Mouse (Mus musculus) heart, embryonic 10.5 days (tissue): ENCODE data around the gene Nfasc. TPM values are rescaled to one million over a fixed set of nuclear protein-coding genes. Genes with fewer than 3 reads are reported as not detected.

ENCODE experiments used
- DNase-seq: peaks from one replicate; pipeline ENCODE4 v3.0.0-alpha.2; 2017; ENCODE audit warnings: low spot score
- H3K27ac ChIP-seq: fragments of 300-500 bp; sonication (generic); 2 replicates; pipeline ENCODE4 v1.5.1; 2016; ENCODE audit warnings: mild to moderate bottlenecking
- H3K27me3 ChIP-seq: fragments of 300-500 bp; sonication (generic); 2 replicates; pipeline ENCODE4 v1.6.1; 2016; ENCODE audit warnings: mild to moderate bottlenecking; ENCODE audit not compliant: poor library complexity, insufficient read depth, severe bottlenecking
- H3K36me3 ChIP-seq: fragments of 300-500 bp; sonication (generic); 2 replicates; pipeline ENCODE4 v1.6.1; 2016; ENCODE audit warnings: mild to moderate bottlenecking, moderate library complexity
- H3K4me1 ChIP-seq: fragments of 300-500 bp; sonication (generic); 2 replicates; pipeline ENCODE4 v1.6.1; 2016; ENCODE audit warnings: mild to moderate bottlenecking
- H3K4me3 ChIP-seq: fragments of 300-500 bp; sonication (generic); 2 replicates; pipeline ENCODE4 v1.5.1; 2016; ENCODE audit warnings: mild to moderate bottlenecking, moderate library complexity
- H3K9me3 ChIP-seq: fragments of 300-500 bp; sonication (generic); 2 replicates; pipeline ENCODE4 v1.6.1; 2016; ENCODE audit warnings: mild to moderate bottlenecking, moderate library complexity
- WGBS: fragments of 180-500 bp; shearing (Covaris S2); methylation state at CpG from one replicate; pipeline ENCODE4 v1.1.7; 2016; 5-methylcytosine and 5-hydroxymethylcytosine counted together
- polyA plus RNA-seq: library from polyadenylated mRNA; unstranded; fragments of >200 nt; fragmentation: Nextera tagmentation; extraction: Ambion mirVana; gene quantifications from 2 replicates; pipeline ENCODE4 v1.2.1, GENCODE M21; 2016

The Nfasc gene
- polyA plus RNA-seq, 1 experiment from 2014 or later, result 0.84 TPM

- DNase-seq, result no peak
- Histone ChIP-seq H3K4me1 (no peaks in the 10 kb centered on the region), H3K9me3 (no peaks in the 10 kb centered on the region), H3K4me3 (no peak overlapping the region), H3K27me3 (peaks cover 9% of the 10 kb centered on the region; the same call in 1 of the 2 replicates), H3K27ac (no peak overlapping the region), H3K36me3 (no peaks in the 10 kb centered on the region)
- 62% methylated on average over 6 of the region's 6 CpGs for WGBS
These were observed 17.8 kb upstream of the Nfasc start for GRCm38 (mm10) chr1:132759390-132759789.

- peak overlapping the region; percentile 45 for H3K4me3 ChIP-seq
- no peak overlapping the region for H3K27ac ChIP-seq
- H3K36me3 ChIP-seq, result no peaks in the 10 kb centered on the region
- 8% methylated on average over 24 of the region's 24 CpGs for WGBS
- no peaks in the 10 kb centered on the region for H3K9me3 ChIP-seq
- no peaks in the 10 kb centered on the region for H3K4me1 ChIP-seq
- peak; percentile 78 for DNase-seq
- peaks cover 9% of the 10 kb centered on the region; the same call in 1 of the 2 replicates for H3K27me3 ChIP-seq
These were observed 17.2 kb upstream of the Nfasc start for GRCm38 (mm10) chr1:132758656-132759370.

GRCm38 (mm10) chr1:132755211-132755610 is 13.6 kb upstream of the Nfasc start:
- H3K27ac ChIP-seq, result no peak overlapping the region
- peaks cover 14% of the 10 kb centered on the region; the same call in 1 of the 2 replicates for H3K27me3 ChIP-seq
- no peaks in the 10 kb centered on the region for H3K4me1 ChIP-seq
- no peaks in the 10 kb centered on the region for H3K36me3 ChIP-seq
- no peak overlapping the region for H3K4me3 ChIP-seq
- 54% methylated on average over 4 of the region's 4 CpGs for WGBS
- DNase-seq, result no peak
- no peaks in the 10 kb centered on the region for H3K9me3 ChIP-seq

- WGBS, result 78% methylated on average over 9 of the region's 9 CpGs
- H3K27ac ChIP-seq, result no peak overlapping the region
- no peak for DNase-seq
These were observed 7.8 kb upstream of the Nfasc start for GRCm38 (mm10) chr1:132749217-132749884.

GRCm38 (mm10) chr1:132746302-132746701 is 4.7 kb upstream of the Nfasc start:
- no peak overlapping the region for H3K27ac ChIP-seq
- 57% methylated on average over 9 of the region's 9 CpGs for WGBS
- H3K4me1 ChIP-seq, result peaks cover 22% of the 10 kb centered on the region
- H3K27me3 ChIP-seq, result peaks cover 38% of the 10 kb centered on the region
- H3K36me3 ChIP-seq, result no peaks in the 10 kb centered on the region
- H3K4me3 ChIP-seq, result no peak overlapping the region
- H3K9me3 ChIP-seq, result no peaks in the 10 kb centered on the region
- no peak for DNase-seq

More at GRCm38 (mm10) chr1:132749217-132749884, 7.8 kb upstream of the Nfasc start:
- H3K36me3 ChIP-seq, result no peaks in the 10 kb centered on the region
- no peak overlapping the region for H3K4me3 ChIP-seq
- H3K4me1 ChIP-seq, result peaks cover 16% of the 10 kb centered on the region; the same call in 1 of the 2 replicates
- H3K9me3 ChIP-seq, result no peaks in the 10 kb centered on the region
- H3K27me3 ChIP-seq, result peaks cover 15% of the 10 kb centered on the region; the same call in 1 of the 2 replicates

- Histone ChIP-seq H3K27me3 (peaks cover 45% of the 10 kb centered on the region), H3K4me3 (no peak overlapping the region), H3K36me3 (no peaks in the 10 kb centered on the region), H3K9me3 (no peaks in the 10 kb centered on the region), H3K4me1 (peaks cover 24% of the 10 kb centered on the region), H3K27ac (no peak overlapping the region)
- no peak for DNase-seq
- WGBS, result 54% methylated on average over 6 of the region's 6 CpGs
These were observed 4.0 kb upstream of the Nfasc start for GRCm38 (mm10) chr1:132745636-132746035.

- H3K4me3 ChIP-seq, result 0 out of 2 replicates have a peak overlapping the region, but pooled peaks have one; percentile 24
- no peak for DNase-seq
- no peaks in the 10 kb centered on the region for H3K36me3 ChIP-seq
- 3% methylated on average over 11 of the region's 11 CpGs for WGBS
- H3K9me3 ChIP-seq, result no peaks in the 10 kb centered on the region
- H3K27ac ChIP-seq, result no peak overlapping the region
- H3K4me1 ChIP-seq, result peaks cover 13% of the 10 kb centered on the region
- peaks cover 91% of the 10 kb centered on the region for H3K27me3 ChIP-seq
These were observed 2.5 kb downstream of the Nfasc start for GRCm38 (mm10) chr1:132739077-132739521.

GRCm38 (mm10) chr1:132736171-132736570 is 5.4 kb downstream of the Nfasc start:
- Histone ChIP-seq H3K27me3 (peaks cover 84% of the 10 kb centered on the region), H3K36me3 (no peaks in the 10 kb centered on the region), H3K4me3 (no peak overlapping the region), H3K4me1 (peaks cover 6% of the 10 kb centered on the region; the same call in 1 of the 2 replicates), H3K27ac (no peak overlapping the region), H3K9me3 (no peaks in the 10 kb centered on the region)
- DNase-seq, result no peak
- WGBS, result 39% methylated on average over 4 of the region's 4 CpGs

GRCm38 (mm10) chr1:132733873-132734447 is 7.6 kb downstream of the Nfasc start:
- 30% methylated on average over 9 of the region's 9 CpGs for WGBS
- Histone ChIP-seq H3K9me3 (no peaks in the 10 kb centered on the region), H3K4me3 (no peak overlapping the region), H3K27me3 (peaks cover 62% of the 10 kb centered on the region), H3K4me1 (peaks cover under 1% of the 10 kb centered on the region; the same call in 1 of the 2 replicates), H3K36me3 (no peaks in the 10 kb centered on the region), H3K27ac (no peak overlapping the region)
- DNase-seq, result peak; percentile 85

- H3K4me3 ChIP-seq, result no peak overlapping the region
- WGBS, result 70% methylated on average over 12 of the region's 12 CpGs
- DNase-seq, result no peak
These were observed 9.3 kb downstream of the Nfasc start for GRCm38 (mm10) chr1:132732307-132732706.

GRCm38 (mm10) chr1:132727548-132727947 is 14.0 kb downstream of the Nfasc start:
- peaks cover 24% of the 10 kb centered on the region for H3K27me3 ChIP-seq
- no peak overlapping the region for H3K4me3 ChIP-seq
- H3K27ac ChIP-seq, result no peak overlapping the region
- DNase-seq, result no peak
- no peaks in the 10 kb centered on the region for H3K4me1 ChIP-seq
- H3K9me3 ChIP-seq, result no peaks in the 10 kb centered on the region
- no peaks in the 10 kb centered on the region for H3K36me3 ChIP-seq
- WGBS, result 72% methylated on average over 2 of the region's 2 CpGs

More at GRCm38 (mm10) chr1:132732307-132732706, 9.3 kb downstream of the Nfasc start:
- H3K27me3 ChIP-seq, result peaks cover 46% of the 10 kb centered on the region
- no peaks in the 10 kb centered on the region for H3K36me3 ChIP-seq
- H3K9me3 ChIP-seq, result no peaks in the 10 kb centered on the region
- H3K27ac ChIP-seq, result no peak overlapping the region
- no peaks in the 10 kb centered on the region for H3K4me1 ChIP-seq

- WGBS, result 64% methylated on average over 4 of the region's 4 CpGs
- H3K4me1 ChIP-seq, result no peaks in the 10 kb centered on the region
- no peak overlapping the region for H3K4me3 ChIP-seq
- DNase-seq, result no peak
- peaks cover 24% of the 10 kb centered on the region for H3K27me3 ChIP-seq
- no peaks in the 10 kb centered on the region for H3K36me3 ChIP-seq
- H3K9me3 ChIP-seq, result no peaks in the 10 kb centered on the region
- H3K27ac ChIP-seq, result no peak overlapping the region
These were observed 19.2 kb downstream of the Nfasc start for GRCm38 (mm10) chr1:132722362-132722761.

GRCm38 (mm10) chr1:132721266-132721665 is 20.3 kb downstream of the Nfasc start:
- 66% methylated on average over 3 of the region's 3 CpGs for WGBS

More at GRCm38 (mm10) chr1:132721266-132721665, 20.3 kb downstream of the Nfasc start:
- no peak overlapping the region for H3K4me3 ChIP-seq
- DNase-seq, result no peak
- H3K36me3 ChIP-seq, result no peaks in the 10 kb centered on the region
- no peaks in the 10 kb centered on the region for H3K4me1 ChIP-seq
- no peak overlapping the region for H3K27ac ChIP-seq
- peaks cover 32% of the 10 kb centered on the region for H3K27me3 ChIP-seq
- no peaks in the 10 kb centered on the region for H3K9me3 ChIP-seq
